Mouse (Mus musculus): ENCODE measurements around the gene Rbfox3.

- TF ChIP-seq CTCF (IDR thresholded peaks at IDR 0.05) (no peak), EP300 (IDR thresholded peaks at IDR 0.05) (no peak)
These were observed 386.3 kb downstream of the Rbfox3 start for GRCm38 (mm10) chr11:118525059-118525458.

Measured in lung, postnatal 0 days (tissue).